Comparison of ENCODE assay signal across 8 mouse cellular contexts in genomic region chrX:20703741-20704290, GRCm38 (mm10). TPM values are rescaled to one million over a fixed set of nuclear protein-coding genes. Genes with fewer than 3 reads are reported as not detected.
A peak's percentile ranks its signal among the peaks of the same experiment; 100 is the strongest.
DNase-seq lines count a peak whose midpoint lies in the region; ATAC-seq and TF ChIP-seq lines count a peak whose summit lies in the region.

TSS of gene Usp11 (plus strand) at chrX:20703906.

- TF ChIP-seq RAD21 in MEL (IDR thresholded peaks at IDR 0.05; ENCODE audit: low read depth, low read length): no peak

- peaks cover 12 to 17% of the 10 kb centered on the region in 2 experiments for H3K4me1 ChIP-seq in MEL (ENCODE audit: control insufficient read depth in 1 of 2, insufficient read depth in 2 of 2, low read length in 2 of 2)
- H3K4me1 ChIP-seq in heart, embryonic 13.5 days: no peaks in the 10 kb centered on the region
- H3K4me1 ChIP-seq in liver, postnatal 0 days (ENCODE audit: insufficient read depth): no peaks in the 10 kb centered on the region

- H3K79me2 ChIP-seq in C2C12 (ENCODE audit: control insufficient read depth, insufficient read depth) (no peaks in the 10 kb centered on the region), MEL (ENCODE audit: control insufficient read depth, insufficient read depth, low read length, poor library complexity) (peaks cover 7% of the 10 kb centered on the region; the same call in 1 of the 2 replicates)

- peak within 1 kb of the TSS; percentile 92 for H3ac ChIP-seq in C2C12 (ENCODE audit: control insufficient read depth, insufficient read length, low read depth)

- DNase-seq in MEL (ENCODE audit: low read depth, low spot score): peak; percentile 84
- DNase-seq in embryo, embryonic 11 days: peak; percentile 81
- DNase-seq in layer of hippocampus, adult 2 months (ENCODE audit: low spot score in 2 of 2): peak; percentile 39 to 46
- no peak for DNase-seq in liver, postnatal 0 days
- peak; percentile 88 for DNase-seq in retina, postnatal 1 day
- DNase-seq in gastrocnemius, postnatal 10 days: no peak

- H3K9ac ChIP-seq in MEL (ENCODE audit: control insufficient read depth, low read depth, low read length, poor library complexity, severe bottlenecking): peak within 1 kb of the TSS; percentile 94
- peak within 1 kb of the TSS; percentile 84 for H3K9ac ChIP-seq in heart, embryonic 13.5 days
- H3K9ac ChIP-seq in liver, postnatal 0 days (replicated peaks): peak within 1 kb of the TSS; percentile 65

- H3K4me2 ChIP-seq in heart, embryonic 13.5 days: peak within 1 kb of the TSS; percentile 64
- H3K4me2 ChIP-seq in liver, postnatal 0 days (ENCODE audit: low read depth, low read length): peak within 1 kb of the TSS; percentile 79

- H3K27me3 ChIP-seq in C2C12 (ENCODE audit: control insufficient read depth, insufficient read depth, insufficient read length) (no peaks in the 10 kb centered on the region), MEL (ENCODE audit: control insufficient read depth in 1 of 2, insufficient read depth in 2 of 2, low read length in 2 of 2) (no peaks in the 10 kb centered on the region)
- H3K27me3 ChIP-seq in heart, embryonic 13.5 days (replicated peaks): no peaks in the 10 kb centered on the region
- no peaks in the 10 kb centered on the region for H3K27me3 ChIP-seq in liver, postnatal 0 days (ENCODE audit: insufficient read depth, low read length)

- H3K4me3 ChIP-seq in C2C12 (ENCODE audit: insufficient read depth, poor library complexity, severe bottlenecking): peak within 1 kb of the TSS; percentile 36
- peak within 1 kb of the TSS; percentile 90 to 94 for H3K4me3 ChIP-seq in MEL (ENCODE audit: control insufficient read depth in 1 of 2, insufficient read depth in 1 of 2, low read depth in 2 of 2, low read length in 2 of 2)
- peak within 1 kb of the TSS; percentile 66 for H3K4me3 ChIP-seq in heart, embryonic 13.5 days
- H3K4me3 ChIP-seq in layer of hippocampus, adult 2 months: peak within 1 kb of the TSS; percentile 69
- peak within 1 kb of the TSS; percentile 63 for H3K4me3 ChIP-seq in liver, postnatal 0 days (ENCODE audit: low read depth, low read length)

- TF ChIP-seq POLR2A in MEL (IDR thresholded peaks at IDR 0.05; ENCODE audit: control insufficient read depth in 1 of 2, insufficient read depth in 1 of 2, low read depth in 1 of 2, low read length in 2 of 2, poor library complexity in 1 of 2): peak; percentile 63 to 73; a peak in 3 of 4 replicates

- no peak for ATAC-seq in heart, embryonic 13.5 days (ENCODE audit: extremely low read depth, insufficient number of reproducible peaks, low FRiP score, low TSS enrichment)
- peak; percentile 30 for ATAC-seq in liver, postnatal 0 days

- peak within 1 kb of the TSS; percentile 94 for H3K27ac ChIP-seq in MEL (ENCODE audit: control insufficient read depth, low read depth, low read length)
- peak within 1 kb of the TSS; percentile 96 for H3K27ac ChIP-seq in heart, embryonic 13.5 days (replicated peaks)
- H3K27ac ChIP-seq in layer of hippocampus, adult 2 months: peak within 1 kb of the TSS; percentile 91
- H3K27ac ChIP-seq in liver, postnatal 0 days (ENCODE audit: low read depth): peak within 1 kb of the TSS; percentile 90

- H3K9me3 ChIP-seq in MEL (replicated peaks; ENCODE audit: insufficient read depth, low read length): no peaks in the 10 kb centered on the region
- no peaks in the 10 kb centered on the region for H3K9me3 ChIP-seq in heart, embryonic 13.5 days
- no peaks in the 10 kb centered on the region for H3K9me3 ChIP-seq in liver, postnatal 0 days (ENCODE audit: low read length)

- WGBS in heart, embryonic 13.5 days: 13% methylated on average over 32 of the region's 32 CpGs
- 23% methylated on average over 32 of the region's 32 CpGs for WGBS in liver, postnatal 0 days (ENCODE audit: insufficient replicate concordance)

- TF ChIP-seq CTCF in C2C12 (IDR thresholded peaks at IDR 0.05; ENCODE audit: control insufficient read depth, insufficient read depth, insufficient read length) (no peak), MEL (IDR thresholded peaks at IDR 0.05 in 2 of 3, conservative IDR thresholded peaks at IDR 0.05 in 1 of 3; ENCODE audit: control insufficient read depth in 1 of 3, insufficient read depth in 1 of 3, low read depth in 2 of 3, low read length in 3 of 3, poor library complexity in 1 of 3, severe bottlenecking in 1 of 3) (no peak)
- TF ChIP-seq CTCF in layer of hippocampus, adult 2 months (conservative IDR thresholded peaks at IDR 0.05): no peak
- TF ChIP-seq CTCF in liver, postnatal 0 days (IDR thresholded peaks at IDR 0.05; ENCODE audit: low read depth): no peak

- H3K36me3 ChIP-seq in C2C12 (ENCODE audit: control insufficient read depth, insufficient read depth) (peaks cover 6% of the 10 kb centered on the region), MEL (ENCODE audit: control insufficient read depth in 1 of 2, insufficient read depth in 2 of 2, low read length in 2 of 2) (peaks cover 0 to 24% of the 10 kb centered on the region in 2 experiments; a peak in 3 of 4 replicates)
- H3K36me3 ChIP-seq in heart, embryonic 13.5 days: peaks cover 13% of the 10 kb centered on the region
- no peaks in the 10 kb centered on the region for H3K36me3 ChIP-seq in liver, postnatal 0 days (replicated peaks; ENCODE audit: insufficient read depth, low read length)

- H3K79me3 ChIP-seq in C2C12 (ENCODE audit: low read depth): peaks cover 1% of the 10 kb centered on the region

- TF ChIP-seq EP300 in MEL (IDR thresholded peaks at IDR 0.05; ENCODE audit: low read depth in 1 of 2, low read length in 2 of 2): peak in 1 of 2 experiments; percentile 48; a peak in 2 of 4 replicates
- no peak for TF ChIP-seq EP300 in liver, postnatal 0 days (IDR thresholded peaks at IDR 0.05; ENCODE audit: low read depth)

TF ChIP-seq in C2C12, 6 proteins besides CTCF, POLR2A, EP300 and RAD21:
- no peak for TF ChIP-seq CEBPB (IDR thresholded peaks at IDR 0.05; ENCODE audit: low read depth)
- no peak for TF ChIP-seq MAX (IDR thresholded peaks at IDR 0.05)
- TF ChIP-seq MYOG (IDR thresholded peaks at IDR 0.05; ENCODE audit: control insufficient read depth, extremely low read depth, insufficient read length): no peak
- no peak for TF ChIP-seq FOSL1 (IDR thresholded peaks at IDR 0.05; ENCODE audit: insufficient read depth, low read length, poor library complexity, severe bottlenecking)
- TF ChIP-seq MYOD1 (IDR thresholded peaks at IDR 0.05; ENCODE audit: control insufficient read depth, insufficient read length, low read depth): no peak
- TF ChIP-seq USF1 (IDR thresholded peaks at IDR 0.05; ENCODE audit: low read depth): no peak

TF ChIP-seq in MEL, 35 proteins besides CTCF, POLR2A, EP300 and RAD21:
- TF ChIP-seq CHD1 (IDR thresholded peaks at IDR 0.05; ENCODE audit: low read depth, low read length): peak; percentile 93; the same call in 1 of the 2 replicates
- peak; percentile 68; the same call in 1 of the 2 replicates for TF ChIP-seq MAZ (IDR thresholded peaks at IDR 0.05; ENCODE audit: low read depth, low read length)
- TF ChIP-seq MYC (IDR thresholded peaks at IDR 0.05; ENCODE audit: low read depth, low read length): no peak
- peak; percentile 87 for TF ChIP-seq MYB (IDR thresholded peaks at IDR 0.05; ENCODE audit: low read depth, low read length)
- TF ChIP-seq ZKSCAN1 (IDR thresholded peaks at IDR 0.05; ENCODE audit: low read depth, low read length): peak; percentile 55; the same call in 1 of the 2 replicates
- TF ChIP-seq ZNF384 (IDR thresholded peaks at IDR 0.05; ENCODE audit: low read depth, low read length): no peak
- TF ChIP-seq E2F4 (IDR thresholded peaks at IDR 0.05; ENCODE audit: borderline replicate concordance, low read depth, low read length): no peak
- TF ChIP-seq ELF1 (IDR thresholded peaks at IDR 0.05; ENCODE audit: low read depth, low read length): peak; percentile 96
- peak; percentile 70; the same call in 1 of the 2 replicates for TF ChIP-seq ZMIZ1 (IDR thresholded peaks at IDR 0.05; ENCODE audit: low read depth, low read length)
- peak; percentile 88 for TF ChIP-seq NELFE (IDR thresholded peaks at IDR 0.05; ENCODE audit: low read depth, low read length)
- peak; percentile 92 for TF ChIP-seq POLR2AphosphoS2 (IDR thresholded peaks at IDR 0.05; ENCODE audit: low read length)
- 0 out of 2 replicates have a peak, but pooled peaks have one; percentile 6 for TF ChIP-seq SMC3 (IDR thresholded peaks at IDR 0.05; ENCODE audit: low read depth, low read length)
- peak; percentile 79; the same call in 1 of the 2 replicates for TF ChIP-seq TBP (IDR thresholded peaks at IDR 0.05; ENCODE audit: low read depth, low read length)
- peak; percentile 85 for TF ChIP-seq HCFC1 (IDR thresholded peaks at IDR 0.05; ENCODE audit: low read depth, low read length)
- TF ChIP-seq JUND (IDR thresholded peaks at IDR 0.05; ENCODE audit: low read depth, low read length): no peak
- TF ChIP-seq KAT2A (conservative IDR thresholded peaks at IDR 0.05; ENCODE audit: low read depth, low read length): peak; percentile 23; the same call in 1 of the 2 replicates
- no peak for TF ChIP-seq ETS1 (IDR thresholded peaks at IDR 0.05; ENCODE audit: low read depth, low read length)
- no peak for TF ChIP-seq MAX (IDR thresholded peaks at IDR 0.05; ENCODE audit: low read length)
- TF ChIP-seq TCF12 (IDR thresholded peaks at IDR 0.05; ENCODE audit: low read depth, low read length): peak; percentile 65

RNA-seq across cellular contexts. Expression of gene Usp11, which starts in this region (rescaled TPM):
- polyA plus RNA-seq in C2C12 (2012; fragmentation: generic; extraction: Trizol) (9.3 TPM), MEL (2012; ENCODE audit: insufficient read depth in 1 of 2, insufficient read length in 2 of 2, low read depth in 1 of 2, low replicate concordance in 2 of 2, missing spikeins in 1 of 2) (10 to 100 TPM in 1 of 2 experiments, not detected in 1; 34.4 TPM)
- 13.8 and 17.8 TPM in 2 replicates for total RNA-seq in MEL (2012; rRNA removed)
- 34.9 and 36.1 TPM in 2 replicates for polyA plus RNA-seq in heart, embryonic 13.5 days (2015; fragmentation: Nextera tagmentation; extraction: Ambion mirVana)
- total RNA-seq in layer of hippocampus, adult 2 months (2021): 100 to 1,000 TPM; 114 to 122 TPM
- 1.9 and 2.0 TPM in 2 replicates for polyA plus RNA-seq in liver, postnatal 0 days (2015; fragmentation: Nextera tagmentation; extraction: Ambion mirVana)
- total RNA-seq in gastrocnemius, postnatal 10 days (2021): 1 to 10 TPM; 7.0 to 9.2 TPM

Comparison
In these comparisons a context has a peak if more than half of its experiments do, and no peak if none do; other contexts are left out.
1. H3K4me3 ChIP-seq: peak in every context shown above with its lines; median percentile 92 in MEL; 69 in layer of hippocampus, adult 2 months; 66 in heart, embryonic 13.5 days; 63 in liver, postnatal 0 days; 36 in C2C12.
2. DNase-seq: peak in MEL (single experiment), embryo, embryonic 11 days (single experiment), layer of hippocampus, adult 2 months (2 of 2) and retina, postnatal 1 day (single experiment); none in liver, postnatal 0 days (single experiment) and gastrocnemius, postnatal 10 days (single experiment).
3. Peak in every context shown above with its lines, with median percentiles within 50 percentile points of each other: H3K27ac ChIP-seq and H3K9ac ChIP-seq.